Mouse (Mus musculus) megakaryocyte-erythroid progenitor cell, adult 5-6 weeks (primary cell): ENCODE results near the gene Rxra. TPM values are rescaled to one million over a fixed set of nuclear protein-coding genes. Genes with fewer than 3 reads are reported as not detected.

ENCODE experiments used
- ATAC-seq: replicated peaks from 2 replicates; pipeline ENCODE4 v1.8.0; 2016; ENCODE audit warnings: mild to moderate bottlenecking, inconsistent platforms; ENCODE audit not compliant: severe bottlenecking, poor library complexity, low FRiP score, low TSS enrichment
- total RNA-seq, 2 experiments: library from RNA; stranded (forward) in 1 of 2; stranded (reverse) in 1 of 2; fragments of 200-1000, 215-1000 nt in 1 of 2; fragments of >200 nt in 1 of 2; fragmentation: Nextera tagmentation in 1 of 2; gene quantifications; 2 replicates each; pipeline ENCODE4 v1.2.3; 2014 to 2017

Gene Rxra
- total RNA-seq, 2 experiments from 2014 or later = 7.0 to 8.0 TPM

DNA sequence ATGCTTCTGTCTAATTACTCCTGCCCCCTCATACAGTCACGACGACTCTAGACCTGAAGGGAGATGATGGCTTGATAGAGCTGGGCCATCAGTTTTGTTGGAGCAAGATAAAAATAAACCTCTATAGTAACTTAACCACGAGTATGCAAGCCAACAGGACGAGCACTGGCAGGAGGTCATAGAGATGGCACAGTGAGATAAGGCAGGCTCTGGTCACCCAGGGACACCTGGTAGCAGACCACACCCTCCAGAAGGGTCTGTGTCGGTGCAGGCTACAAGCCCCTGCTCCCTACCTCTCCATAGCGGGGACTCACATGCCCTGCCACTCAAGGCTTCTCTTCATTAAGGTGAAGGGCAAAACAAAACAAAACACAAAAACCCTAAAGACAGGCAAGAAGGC, 102.0 kb downstream of the Rxra start:
- ATAC-seq = no peak

DNA sequence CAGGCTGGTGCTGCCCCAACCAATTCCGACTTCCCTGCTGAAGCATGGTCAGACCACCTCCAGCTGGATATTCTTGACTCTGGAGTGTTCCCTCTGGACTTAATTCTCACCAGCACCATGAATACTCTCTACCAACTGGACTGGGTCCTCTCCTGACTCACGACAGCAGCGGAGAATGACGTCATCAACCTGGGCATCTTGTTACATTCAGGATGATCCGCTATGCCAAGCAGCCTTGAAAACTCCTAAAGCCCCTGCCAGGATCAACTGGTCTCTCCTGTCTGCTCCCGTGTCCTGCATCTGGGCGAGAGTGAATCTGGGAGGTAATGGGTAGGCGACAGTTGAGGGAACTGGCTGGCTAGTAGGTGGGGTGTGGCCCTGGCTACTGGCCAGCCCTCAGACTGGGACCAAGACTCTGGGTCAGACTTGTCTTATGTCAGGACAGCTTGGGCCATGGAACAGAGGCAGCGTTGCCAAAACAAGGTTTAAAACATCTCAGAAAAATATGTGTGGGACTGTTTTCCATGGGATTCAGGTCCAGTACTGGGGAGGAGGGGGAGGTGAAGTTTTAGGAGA, 103.1 kb downstream of the Rxra start:
- ATAC-seq = no peak

GRCm38 (mm10) chr2:27780162-27780561, 103.9 kb downstream of the Rxra start:
- no peak for ATAC-seq

GRCm38 (mm10) chr2:27785363-27785762, 109.1 kb downstream of the Rxra start:
- ATAC-seq = no peak

- no peak for ATAC-seq
These were observed 109.8 kb downstream of the Rxra start for GRCm38 (mm10) chr2:27785973-27786417.

- ATAC-seq = no peak
These were observed 115.3 kb downstream of the Rxra start for GRCm38 (mm10) chr2:27791571-27791970.

GRCm38 (mm10) chr2:27799018-27799417, 122.8 kb downstream of the Rxra start:
- no peak for ATAC-seq

GRCm38 (mm10) chr2:27801041-27801440, 124.8 kb downstream of the Rxra start:
- ATAC-seq = no peak

DNA sequence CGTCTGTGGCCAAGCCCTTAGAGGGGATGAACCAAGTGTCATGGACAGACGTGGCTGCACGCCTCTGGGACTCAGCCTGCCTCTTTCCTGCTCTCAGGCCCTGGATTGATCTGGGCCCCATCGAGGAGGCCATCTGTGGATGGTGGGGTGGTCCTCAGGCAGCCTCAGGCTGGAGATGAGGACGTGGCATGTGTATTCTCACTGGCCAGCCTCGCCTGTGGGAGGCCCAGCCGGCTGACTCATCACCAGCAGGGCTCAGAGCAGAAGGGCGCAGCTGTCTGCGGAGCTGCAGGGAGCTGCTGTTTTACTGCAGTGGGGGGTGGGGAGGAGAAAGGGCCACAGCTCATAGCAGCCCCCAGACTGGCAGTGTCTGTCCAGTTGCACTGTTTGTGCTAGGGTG, 126.3 kb downstream of the Rxra start:
- no peak for ATAC-seq

- no peak for ATAC-seq
These were observed 130.5 kb downstream of the Rxra start for GRCm38 (mm10) chr2:27806691-27807090.

GRCm38 (mm10) chr2:27807684-27808083, 131.4 kb downstream of the Rxra start:
- ATAC-seq = no peak

- no peak for ATAC-seq
These were observed 133.7 kb downstream of the Rxra start for GRCm38 (mm10) chr2:27809897-27810296.

Other genes with a start within 250 kb of the Rxra start
- 9.0 and 15.9 TPM in 2 replicates for gene Vav2, start 249.4 kb upstream of the Rxra start, total RNA-seq (2014; fragmentation: Nextera tagmentation)
- gene Vav2, start 249.4 kb upstream of the Rxra start, total RNA-seq (2017) = 5.0 and 7.5 TPM in 2 replicates
- not detected in 2 replicates for gene Brd3os, start 234.1 kb upstream of the Rxra start, total RNA-seq (2014; fragmentation: Nextera tagmentation)
- 0.52 TPM in 1 of 2 replicates, not detected in the other for gene Brd3os, start 234.1 kb upstream of the Rxra start, total RNA-seq (2017)
- 57.9 and 68.7 TPM in 2 replicates for gene Brd3, start 168.8 kb upstream of the Rxra start, total RNA-seq (2014; fragmentation: Nextera tagmentation)
- 23.5 and 40.9 TPM in 2 replicates for gene Brd3, start 168.8 kb upstream of the Rxra start, total RNA-seq (2017)
- gene Wdr5, start 161.3 kb upstream of the Rxra start, total RNA-seq (2014; fragmentation: Nextera tagmentation) = 70.9 and 89.0 TPM in 2 replicates
- gene Wdr5, start 161.3 kb upstream of the Rxra start, total RNA-seq (2017) = 87.0 and 91.8 TPM in 2 replicates
- gene Col5a1, start 210.0 kb downstream of the Rxra start, total RNA-seq (2014; fragmentation: Nextera tagmentation) = 22.0 and 24.7 TPM in 2 replicates
- 6.2 and 9.2 TPM in 2 replicates for gene Col5a1, start 210.0 kb downstream of the Rxra start, total RNA-seq (2017)